In genomic region chr16:96995858-96996257, GRCm38 (mm10) we compare ENCODE assay signal across 13 mouse cellular contexts.
"Had no signal": no experiment of that assay in that cellular context is flagged by ENCODE, and none has a peak within 500 bp of the region (broad histone marks: within the 10 kb centered on the region; RNA-seq: fewer than 3 reads in every experiment).

No protein-coding gene starts in this region.

- H3K4me3 ChIP-seq: limb, embryonic 12.5 days; liver, embryonic 13.5 days; stomach, embryonic 15.5 days had no signal

- H3K36me3 ChIP-seq: limb, embryonic 12.5 days; liver, embryonic 13.5 days; stomach, embryonic 15.5 days had no signal

- H3K27me3 ChIP-seq: limb, embryonic 12.5 days; stomach, embryonic 15.5 days had no signal

- H3K4me2 ChIP-seq: limb, embryonic 12.5 days; liver, embryonic 13.5 days; stomach, embryonic 15.5 days had no signal

- H3K4me1 ChIP-seq: limb, embryonic 12.5 days; liver, embryonic 13.5 days; stomach, embryonic 15.5 days had no signal

- DNase-seq: kidney, adult 11 months; kidney, adult 9 months; kidney, postnatal 36 days; liver; liver, embryonic 13.5 days; liver, postnatal 0 days; lung, postnatal 36 days; retina, postnatal 1 day; thymus, adult 2 months; thymus, postnatal 25 days had no signal

- H3K27ac ChIP-seq: kidney, postnatal 0 days; limb, embryonic 12.5 days; liver, embryonic 13.5 days; stomach, embryonic 15.5 days had no signal

- H3K9ac ChIP-seq: limb, embryonic 12.5 days; liver, embryonic 13.5 days; liver, postnatal 0 days; stomach, embryonic 15.5 days had no signal

- ATAC-seq: liver, postnatal 0 days had no signal

- H3K9me3 ChIP-seq: limb, embryonic 12.5 days; liver, embryonic 13.5 days; stomach, embryonic 15.5 days had no signal
